Mouse (Mus musculus) sigmoid colon, adult 10 weeks (tissue): ENCODE data around the gene Tmem100. TPM values are rescaled to one million over a fixed set of nuclear protein-coding genes. Genes with fewer than 3 reads are reported as not detected.

Experiments
- polyA plus RNA-seq: library from polyadenylated mRNA; stranded (reverse); fragments of 350-450 nt; fragmentation: Illumina TruSeq; extraction: RNeasy Lipid Tissue Mini Kit (QIAGEN cat#74804); gene quantifications from one replicate; pipeline ENCODE4 v1.2.3, GENCODE M21; 2014; ENCODE audit warnings: low read depth, low replicate concordance

Tmem100 gene
- polyA plus RNA-seq, result 17.5 TPM

GRCm38 (mm10) chr11:90029841-90030398 lies at the start of gene Tmem100:
Gene Tmem100 (plus strand): TSS chr11:90030348.

GRCm38 (mm10) chr11:90002231-90002986 lies 27.7 kb upstream of the Tmem100 start, which contains the start of gene Pctp:
Gene Pctp (minus strand): TSS chr11:90002894.

Other genes with a start within 250 kb of the Tmem100 start
- gene Pctp, start 27.5 kb upstream of the Tmem100 start, polyA plus RNA-seq, result 10.4 TPM
- 3.2 TPM for gene Gm45716, start 157.3 kb downstream of the Tmem100 start, polyA plus RNA-seq
- 70.1 TPM for gene Mmd, start 219.1 kb downstream of the Tmem100 start, polyA plus RNA-seq